Mouse (Mus musculus): ENCODE measurements around the gene Zmynd15.
"Not testable (repeated sequence)": the region's sequence is repeated elsewhere in the genome, so short reads cannot be mapped to it uniquely, and the experiment has no call there.

Zmynd15 gene

DNA sequence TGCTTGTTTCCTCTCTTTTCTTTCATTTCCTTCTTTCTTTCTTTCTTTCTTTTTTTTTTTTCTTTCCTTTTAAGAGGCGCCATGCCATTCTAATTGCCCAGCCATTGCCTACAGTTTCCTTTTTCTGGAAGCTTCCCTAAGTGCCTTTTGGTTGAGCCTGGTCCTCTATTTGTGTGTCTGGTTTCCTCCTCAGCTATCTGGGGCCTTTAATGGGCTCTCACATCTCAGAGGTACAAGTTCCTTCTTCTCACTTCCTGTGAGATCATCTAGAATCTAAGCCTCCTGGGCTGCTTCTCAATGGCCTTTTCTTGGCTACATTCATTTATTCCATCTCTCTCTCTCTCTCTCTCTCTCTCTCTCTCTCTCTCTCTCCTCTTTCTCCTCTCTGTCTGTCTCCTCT is 11.9 kb upstream of the Zmynd15 start:
- no peak for DNase-seq (ENCODE audit: low spot score)

DNA sequence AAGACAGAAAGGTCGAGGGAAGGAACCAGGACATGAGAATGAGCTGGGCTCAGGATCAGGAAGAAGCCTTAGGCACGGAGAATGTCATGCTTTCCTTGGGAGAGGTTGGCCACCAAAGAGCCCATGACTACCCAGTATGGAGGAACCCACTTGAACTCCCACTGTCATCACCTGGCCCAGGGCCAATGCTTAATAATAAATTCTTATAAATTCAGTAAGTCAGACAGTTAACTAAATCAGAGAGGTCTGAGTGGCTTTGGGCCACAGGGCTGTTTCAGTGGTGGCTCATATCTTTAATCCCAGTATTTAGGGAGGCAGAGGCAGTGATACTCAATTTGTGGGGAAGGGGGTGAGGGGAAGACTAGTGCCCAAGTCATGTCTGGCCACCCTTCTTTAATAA is 8.3 kb upstream of the Zmynd15 start:
- no peak for DNase-seq (ENCODE audit: low spot score)

DNA sequence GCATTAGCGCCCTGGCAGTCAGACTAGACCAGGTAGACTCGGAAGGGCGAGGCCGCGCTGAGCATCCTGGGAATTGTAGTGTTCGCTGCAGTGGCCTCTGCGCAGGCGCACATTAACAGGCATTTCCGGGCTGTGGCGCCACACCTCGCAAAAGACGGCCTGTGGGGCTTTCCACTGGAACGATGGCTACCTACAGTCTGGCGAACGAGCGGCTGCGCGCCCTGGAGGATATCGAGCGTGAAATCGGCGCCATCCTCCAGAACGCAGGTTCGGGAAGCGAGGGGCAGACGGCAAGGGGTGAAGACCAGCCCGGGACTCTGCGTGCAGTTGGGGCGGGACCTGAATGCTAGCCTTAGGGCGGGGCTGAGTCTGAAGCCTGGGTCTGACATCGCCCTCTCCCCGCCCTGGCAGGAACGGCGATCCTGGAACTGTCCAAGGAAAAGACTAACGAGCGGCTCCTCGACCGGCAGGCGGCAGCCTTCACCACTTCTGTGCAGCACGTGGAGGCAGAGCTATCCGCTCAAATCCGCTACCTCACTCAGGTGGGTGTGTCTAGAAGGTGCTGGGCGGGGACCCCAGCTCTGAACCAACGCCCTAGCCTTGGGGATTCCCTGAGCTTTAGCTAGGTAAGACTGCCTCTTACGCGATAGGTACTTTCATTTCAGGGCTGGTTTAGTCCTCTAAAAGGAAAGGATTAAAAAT is 7.3 kb upstream of the Zmynd15 start, which contains the start of gene Med11:
TSS of gene Med11 (plus strand) at position 123 of the 702 bp plus-strand sequence.
- DNase-seq (ENCODE audit: low spot score): peak; percentile 97

DNA sequence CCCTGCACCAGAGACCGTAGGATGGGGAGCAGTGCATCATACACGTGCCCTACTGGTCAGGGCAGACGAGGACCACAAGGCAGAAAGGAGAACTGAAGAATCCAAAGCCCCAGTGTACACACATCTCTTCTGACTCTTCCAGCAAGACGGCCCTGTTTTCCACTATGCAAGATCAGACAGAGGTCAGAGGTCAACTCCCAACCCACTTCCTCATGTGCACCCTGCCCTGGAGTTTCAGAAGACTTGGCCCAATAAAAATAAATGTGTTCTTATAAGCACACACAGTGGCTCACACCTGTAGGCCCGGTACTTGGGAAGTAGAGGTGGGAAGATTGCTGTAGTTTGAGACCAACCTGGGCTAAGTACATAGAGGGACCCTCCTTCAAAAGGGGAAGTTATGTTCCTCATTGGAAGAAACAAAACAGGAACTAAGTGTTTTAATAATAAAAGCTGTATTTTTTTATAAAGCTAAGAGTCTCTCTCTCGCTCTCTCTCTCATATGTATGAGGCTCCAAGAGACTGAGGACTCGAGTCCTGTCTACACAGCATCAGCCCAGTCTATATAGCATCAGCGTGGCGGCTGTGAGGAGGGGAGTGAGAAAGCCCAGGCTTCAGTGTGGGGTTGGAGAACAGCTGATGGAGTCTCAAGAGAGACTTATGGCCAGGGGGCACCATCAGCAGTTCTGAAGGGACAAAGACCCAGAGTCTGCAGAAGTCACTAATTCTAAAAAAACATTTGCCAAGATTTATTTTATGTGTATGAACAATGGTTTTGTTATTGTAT is 5.8 kb upstream of the Zmynd15 start:
- DNase-seq (ENCODE audit: low spot score): no peak

DNA sequence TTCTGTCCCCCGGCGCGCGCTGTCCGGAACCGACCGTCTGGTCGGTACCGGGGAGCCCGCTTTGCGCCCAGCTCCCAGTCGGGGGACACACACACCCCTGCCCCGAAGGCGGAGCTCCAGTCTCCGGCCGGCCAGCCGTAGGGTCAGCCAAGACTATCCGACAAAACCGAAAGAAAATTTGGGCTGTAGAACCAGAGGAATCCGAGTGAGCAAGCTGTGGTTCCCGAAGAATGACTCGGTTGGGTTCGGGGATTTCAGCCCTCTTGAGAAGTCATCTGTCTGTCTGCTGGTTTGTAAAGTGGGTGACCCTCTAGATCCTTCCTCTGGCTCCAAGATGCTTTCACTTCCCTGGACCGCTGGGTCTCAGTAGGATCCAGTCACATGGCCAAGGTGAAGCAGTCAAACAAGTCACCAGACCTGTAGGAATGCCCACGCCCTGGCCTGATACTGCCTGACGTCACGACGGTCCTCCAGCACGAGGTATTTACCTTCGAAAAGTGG is 418 bp downstream of the Zmynd15 start, which contains the start of gene Cxcl16:
TSS of gene Cxcl16 (minus strand) at position 384 of the 501 bp plus-strand sequence.
- peak; percentile 9 for DNase-seq (ENCODE audit: low spot score)

DNA sequence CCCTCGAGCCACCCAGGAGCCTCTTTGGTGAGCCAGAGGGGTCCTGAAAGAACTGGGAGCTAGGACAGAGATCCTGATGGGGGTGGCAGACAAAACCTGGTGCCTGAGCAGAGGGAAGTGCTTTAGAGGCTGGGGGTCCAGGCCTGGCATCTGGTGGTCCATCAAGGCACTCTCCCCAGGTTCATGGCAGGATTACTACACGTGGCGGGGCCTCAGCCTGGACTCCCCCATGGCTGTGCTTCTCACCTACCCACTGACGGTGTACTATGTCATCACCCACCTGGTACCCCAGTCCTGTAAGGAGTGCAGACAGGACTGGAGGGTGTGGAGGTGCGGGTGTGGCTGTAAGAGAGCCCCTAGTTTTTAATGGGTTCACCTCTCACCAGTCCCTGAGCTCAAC is 4.7 kb downstream of the Zmynd15 start:
- DNase-seq (ENCODE audit: low spot score): no peak

DNA sequence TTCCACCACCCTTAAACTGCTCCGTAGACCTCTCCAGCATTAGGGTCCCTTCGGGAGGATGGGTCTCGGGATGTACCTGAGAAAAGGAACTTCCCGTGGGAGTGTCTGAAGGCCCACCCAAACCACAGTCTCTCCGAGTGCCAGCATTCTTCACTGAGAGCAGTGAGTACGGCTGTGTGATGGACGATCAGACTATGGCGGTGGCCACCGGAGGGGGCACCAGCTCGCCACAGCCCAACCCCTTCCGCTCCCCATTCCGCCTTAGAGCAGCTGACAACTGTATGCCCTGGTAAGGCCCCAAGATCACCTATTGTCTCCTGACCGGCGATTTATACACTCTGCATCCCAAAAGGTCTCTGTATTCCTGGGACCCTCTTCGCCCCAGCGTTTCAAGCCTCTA is 6.0 kb downstream of the Zmynd15 start:
- peak; percentile 30 for DNase-seq (ENCODE audit: low spot score)

DNA sequence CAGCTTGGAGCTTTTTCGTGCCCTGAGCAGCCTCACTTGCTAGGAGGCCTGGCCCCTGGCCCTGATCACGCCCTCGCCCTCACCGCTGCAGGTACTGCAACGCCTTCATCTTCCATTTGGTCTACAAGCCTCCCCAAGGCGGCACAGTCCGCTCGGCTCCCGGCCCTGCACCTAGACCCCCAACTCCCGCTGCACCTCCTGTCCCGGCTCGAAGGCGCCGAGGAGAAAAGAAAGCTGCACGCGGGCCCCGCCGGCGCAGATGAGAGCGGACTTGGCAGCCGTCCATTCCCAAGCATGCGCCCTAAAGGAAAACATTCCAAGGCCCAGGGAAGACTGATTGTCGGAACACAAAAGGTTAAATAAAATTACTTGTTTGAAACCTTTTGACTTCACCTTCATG is 6.6 kb downstream of the Zmynd15 start:
- DNase-seq (ENCODE audit: low spot score): peak; percentile 14

DNA sequence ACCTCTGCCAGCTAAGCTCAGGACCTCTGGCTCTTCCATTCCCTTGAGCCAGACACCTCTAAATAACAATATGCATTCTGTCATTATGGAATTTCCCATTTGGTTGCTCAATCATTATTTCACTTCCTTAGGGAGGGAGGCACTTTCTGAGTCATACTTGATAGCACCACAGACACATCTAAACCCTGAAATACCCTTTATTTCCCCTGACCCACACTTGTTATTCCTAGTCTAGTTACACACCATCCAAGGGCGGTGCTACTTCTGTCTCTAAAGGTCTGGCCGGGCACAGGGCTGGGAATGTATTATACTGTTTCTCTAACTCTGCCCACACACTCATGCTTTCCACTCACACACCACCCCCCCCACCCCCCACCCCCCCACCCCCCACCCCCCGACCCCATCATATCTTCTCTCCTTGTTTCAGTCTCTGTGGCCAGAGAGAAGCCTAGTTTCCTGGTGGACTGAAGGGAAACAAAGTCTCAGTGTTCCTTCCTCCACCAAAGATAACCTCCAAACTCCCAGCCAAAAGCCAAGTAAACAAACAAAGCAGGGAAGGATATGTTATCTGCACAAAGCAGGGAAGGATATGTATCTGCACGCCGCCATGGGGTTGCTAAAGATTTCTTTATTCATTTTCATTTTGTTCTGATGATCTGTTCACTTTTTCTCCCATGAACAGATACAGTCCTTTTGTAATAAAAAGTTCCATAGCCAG is 8.8 kb downstream of the Zmynd15 start:
- DNase-seq (ENCODE audit: low spot score): no peak

DNA sequence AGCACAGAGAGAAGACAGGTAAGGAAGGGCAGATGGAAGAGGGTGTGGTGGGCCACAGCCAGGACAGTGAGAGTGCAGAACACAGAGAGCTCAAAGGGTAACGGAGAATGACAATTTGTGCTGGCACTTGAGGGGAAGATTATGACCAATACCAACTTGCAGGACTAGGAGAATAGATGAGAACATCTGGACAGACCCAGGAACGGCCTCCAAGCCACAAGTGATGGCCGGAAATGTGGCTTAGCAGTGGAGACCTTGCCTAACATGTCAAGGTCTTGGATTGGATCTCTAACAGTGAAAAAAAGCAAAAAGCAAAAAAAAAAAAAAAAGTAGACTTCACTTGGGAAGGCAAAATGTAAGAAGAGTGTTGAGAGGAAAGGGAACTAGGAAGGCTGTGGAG is 10.5 kb downstream of the Zmynd15 start:
- DNase-seq (ENCODE audit: low spot score): no peak

DNA sequence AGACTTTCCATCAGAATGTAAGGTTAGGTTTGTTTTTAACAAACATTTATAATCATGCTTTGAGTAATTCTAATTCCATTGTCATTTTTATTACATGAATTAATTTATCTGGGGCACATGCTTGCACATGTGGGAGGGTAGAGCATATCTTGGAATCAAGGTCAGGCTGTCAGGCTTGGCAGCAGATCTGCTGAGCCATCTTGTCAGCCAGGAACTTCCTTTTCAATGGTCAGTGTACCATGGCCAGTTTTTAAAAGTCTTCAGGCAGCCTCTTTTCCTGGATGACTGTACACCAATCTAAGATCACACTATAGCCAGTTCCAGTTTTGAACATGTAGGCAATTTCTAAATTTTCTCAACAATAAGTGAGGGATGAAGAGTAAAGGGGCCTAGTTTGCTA is 13.5 kb downstream of the Zmynd15 start:
- no peak for DNase-seq (ENCODE audit: low spot score)

DNA sequence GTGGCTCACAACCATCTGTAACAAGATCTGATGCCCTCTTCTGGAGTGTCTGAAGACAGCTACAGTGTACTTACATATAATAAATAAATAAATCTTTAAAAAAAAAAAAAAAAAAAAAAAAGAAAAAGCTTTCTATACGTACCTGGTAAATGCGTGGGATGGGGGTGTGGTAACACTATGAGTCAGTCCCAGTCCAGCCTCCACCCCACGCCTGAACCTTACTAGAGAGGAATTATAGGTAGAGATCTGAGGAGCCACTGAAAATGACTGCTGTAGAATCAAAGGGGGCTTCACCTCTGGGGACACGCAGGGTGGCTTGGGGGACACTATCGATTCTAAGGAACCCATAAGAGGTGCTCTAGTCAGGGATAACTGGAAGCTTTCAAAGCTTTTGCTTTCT is 14.1 kb downstream of the Zmynd15 start:
- not testable (repeated sequence) for DNase-seq (ENCODE audit: low spot score)

DNA sequence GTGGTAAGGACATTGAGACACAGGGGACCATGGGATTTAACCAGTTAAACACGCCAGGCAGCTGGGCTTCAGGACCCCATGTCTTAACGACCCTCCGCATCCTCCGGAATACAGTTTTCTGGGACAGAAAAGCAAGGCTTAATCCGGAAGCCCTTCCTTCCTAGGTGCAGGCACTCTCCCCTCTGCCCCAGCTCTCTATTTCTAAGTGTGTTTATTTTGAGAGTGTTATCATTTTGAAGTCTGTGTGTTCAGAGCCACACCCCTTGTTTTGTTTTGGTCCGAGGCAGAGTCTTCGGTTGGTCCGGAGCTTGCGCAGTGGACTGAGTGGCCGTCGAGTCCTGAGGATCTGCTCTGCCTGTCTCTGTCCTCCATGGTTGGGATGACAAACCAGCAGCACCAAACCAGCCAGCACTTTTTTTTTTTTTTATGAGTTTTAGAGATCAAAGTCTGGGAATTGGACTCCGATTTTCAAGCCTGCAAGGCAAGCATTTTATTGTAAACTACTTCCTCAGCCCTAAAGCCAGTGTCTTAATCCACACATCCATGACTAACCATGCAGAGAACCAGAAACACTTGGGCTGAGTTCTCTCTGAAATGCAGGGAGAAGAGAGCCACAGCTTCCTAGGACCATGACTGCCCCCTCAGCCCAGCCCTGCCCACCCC is 15.8 kb downstream of the Zmynd15 start:
- no peak for DNase-seq (ENCODE audit: low spot score)

DNA sequence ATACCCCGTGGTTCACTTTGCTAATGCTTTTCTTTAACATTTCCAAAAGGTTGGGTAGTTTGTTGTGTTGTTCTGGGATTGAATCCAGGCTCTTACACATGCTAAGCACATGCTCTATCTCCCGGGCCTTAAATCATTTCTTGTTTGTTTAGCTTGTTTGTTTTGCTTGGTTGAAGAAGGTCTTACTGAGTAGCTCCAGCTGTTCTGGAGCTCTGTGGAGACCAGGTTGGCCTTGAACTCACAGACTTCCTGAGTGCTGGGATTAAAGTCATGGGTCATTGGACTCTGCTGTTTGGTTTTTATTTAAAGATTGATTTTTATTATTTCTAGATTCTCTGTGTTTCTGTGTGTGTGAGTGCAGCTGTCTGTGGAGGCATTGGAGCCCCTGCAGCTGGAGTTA is 26.3 kb downstream of the Zmynd15 start:
- DNase-seq (ENCODE audit: low spot score): no peak

DNA sequence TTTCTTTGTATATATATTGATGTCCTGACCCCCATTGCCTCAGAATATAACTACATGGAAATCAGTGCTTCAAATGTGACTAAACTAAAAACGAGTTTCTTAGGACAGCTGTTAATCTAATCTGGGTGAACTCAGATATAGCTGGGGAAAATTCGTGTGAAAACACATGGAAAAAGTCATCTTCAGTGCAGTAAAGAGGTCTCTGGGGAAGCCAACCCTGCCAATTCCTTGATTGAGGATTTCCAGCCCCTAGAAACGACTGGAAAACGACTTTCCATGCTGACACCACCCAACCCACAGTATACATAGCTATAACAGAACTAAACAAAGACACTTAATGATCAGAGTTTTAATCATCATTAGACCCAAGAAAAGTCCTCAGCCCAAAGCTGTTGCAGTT is 28.6 kb downstream of the Zmynd15 start:
- DNase-seq (ENCODE audit: low spot score): no peak

DNA sequence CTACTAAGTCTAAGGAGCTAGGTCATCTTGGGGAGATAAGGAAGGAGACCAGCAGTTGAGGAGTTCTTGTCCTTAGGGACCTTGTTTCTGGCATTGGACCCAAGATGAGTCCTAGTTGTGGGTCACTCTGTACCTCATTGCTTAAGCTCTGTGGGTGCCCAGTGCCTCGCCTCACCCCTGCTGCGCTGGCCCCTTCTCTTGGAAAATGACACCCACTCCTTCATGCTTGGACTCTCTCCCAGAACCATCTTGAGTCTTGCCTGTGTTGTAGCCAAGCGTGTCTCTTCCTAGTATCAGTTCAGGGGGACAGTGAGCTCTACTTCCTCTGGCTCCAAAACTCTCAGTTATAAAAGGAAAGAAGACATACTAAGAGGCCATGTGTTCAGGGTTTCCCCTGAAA is 29.9 kb downstream of the Zmynd15 start:
- DNase-seq (ENCODE audit: low spot score): no peak

DNA sequence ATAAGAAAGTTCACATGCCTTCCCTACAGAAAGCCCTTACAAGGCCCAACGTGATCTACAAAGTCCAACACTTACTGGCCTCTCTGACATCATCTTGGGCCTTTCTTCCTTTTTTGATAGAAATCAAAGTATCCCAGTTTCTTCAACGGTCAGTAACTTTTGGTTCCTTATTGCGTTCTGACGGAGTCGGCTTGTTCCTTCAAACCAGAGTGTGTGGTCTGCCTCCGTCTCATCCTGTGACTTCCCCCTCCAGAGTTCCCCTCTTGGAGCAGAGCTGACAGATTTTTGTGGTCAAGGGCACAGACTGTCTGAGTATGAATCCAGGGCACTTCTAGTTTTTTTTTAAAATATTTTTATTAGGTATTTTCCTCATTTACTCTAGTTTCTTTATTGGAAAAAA is 30.5 kb downstream of the Zmynd15 start:
- DNase-seq (ENCODE audit: low spot score): no peak

DNA sequence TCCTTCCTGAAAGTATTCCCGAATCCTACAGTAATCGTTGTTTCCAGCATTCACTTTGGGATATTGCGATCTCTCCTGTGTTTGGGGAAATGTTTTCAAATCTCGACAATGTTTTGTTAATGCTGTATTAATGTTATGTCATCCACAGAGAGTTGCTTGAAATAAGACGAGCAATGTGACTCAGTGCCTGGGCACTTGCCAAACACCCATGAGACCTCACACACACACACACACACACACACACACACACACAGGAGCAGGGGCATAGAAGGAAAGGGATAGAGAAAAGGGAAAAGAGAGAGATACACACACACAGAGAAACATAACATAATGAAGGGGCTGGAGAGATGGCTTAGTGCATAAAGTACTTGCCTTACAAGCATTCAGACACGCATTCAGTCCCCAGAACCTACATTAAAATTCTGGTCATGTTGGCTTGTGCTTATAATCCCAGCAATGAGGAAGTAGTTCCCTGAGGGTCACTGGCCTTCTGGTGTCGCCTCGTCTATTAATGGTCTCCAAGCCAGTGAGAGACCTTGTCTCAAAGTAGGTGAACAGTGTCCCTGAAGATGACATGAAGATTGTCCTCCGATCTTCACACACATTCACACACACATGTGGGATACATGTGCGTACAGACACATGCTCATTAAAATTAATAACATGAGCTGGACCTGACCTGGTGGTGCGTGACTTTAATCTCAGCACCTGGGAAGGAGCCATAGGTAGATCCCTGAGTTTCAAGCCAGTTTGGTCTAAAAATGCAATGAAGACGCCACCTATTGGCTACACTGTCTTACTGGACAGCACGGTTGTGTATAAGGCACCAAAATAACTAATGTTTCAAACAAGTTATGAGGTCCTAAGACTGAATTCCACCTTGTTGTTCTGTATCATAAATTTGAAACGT is 40.6 kb downstream of the Zmynd15 start:
- no peak for DNase-seq (ENCODE audit: low spot score)

DNA sequence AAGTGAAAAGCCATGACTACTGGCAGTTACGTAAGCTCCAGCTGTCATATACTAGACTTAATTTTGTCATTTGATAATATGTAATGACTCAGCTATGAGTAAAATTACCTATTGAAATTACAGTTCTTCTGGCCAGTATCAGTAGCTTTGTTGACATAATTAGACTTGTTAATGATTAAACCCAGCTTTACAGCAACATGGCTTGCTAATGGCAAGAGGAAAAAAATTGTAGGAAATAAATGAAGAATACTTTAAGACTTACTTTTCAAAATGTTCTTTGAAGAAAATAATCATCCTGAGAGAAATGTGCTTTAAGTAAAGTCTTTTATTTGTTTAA is 41.2 kb downstream of the Zmynd15 start:
- no peak for DNase-seq (ENCODE audit: low spot score)

DNA sequence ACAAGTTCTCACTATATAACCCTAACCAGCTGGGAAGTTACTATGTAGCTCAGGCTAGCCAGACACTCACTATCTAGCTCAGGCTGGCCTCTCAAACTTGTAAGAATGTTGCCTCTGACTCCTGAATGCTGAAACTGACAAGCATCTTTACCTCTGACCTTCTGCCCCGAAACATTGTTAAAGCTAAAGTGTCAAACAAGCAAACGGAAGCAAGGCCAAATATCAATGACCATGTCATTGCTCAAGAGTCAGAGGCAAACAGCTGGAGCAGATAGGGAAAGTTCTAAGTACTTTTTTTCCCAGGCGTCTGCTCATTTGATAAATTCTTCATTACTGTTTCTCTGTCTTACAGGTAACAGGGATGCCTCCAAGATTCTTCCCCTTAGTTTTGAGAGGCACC is 42.8 kb downstream of the Zmynd15 start:
- no peak for DNase-seq (ENCODE audit: low spot score)

DNA sequence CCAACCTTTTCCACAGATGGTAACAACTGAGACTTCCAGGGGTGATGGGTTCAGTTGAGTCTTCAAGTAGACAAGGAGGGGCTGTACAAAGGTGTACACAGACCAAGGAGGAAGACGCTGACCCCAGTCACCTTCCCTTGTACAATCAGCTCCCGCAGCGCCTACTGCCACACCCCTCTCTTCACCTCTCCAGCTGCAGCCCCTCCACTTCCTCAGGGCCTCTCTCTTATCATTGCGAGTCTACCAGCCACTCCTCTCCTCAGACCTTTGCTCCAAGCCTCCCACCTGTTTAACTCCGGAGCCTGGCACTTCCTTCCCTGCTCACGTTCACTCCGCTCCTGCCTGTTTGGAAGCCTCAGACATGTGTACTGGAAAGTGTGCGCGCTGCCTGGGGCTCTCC is 45.7 kb downstream of the Zmynd15 start, which contains the start of gene Tm4sf5:
TSS of gene Tm4sf5 (plus strand) at position 275 of the 400 bp plus-strand sequence.
- DNase-seq (ENCODE audit: low spot score): no peak
